Mouse (Mus musculus) bone marrow, adult 2 months (tissue): Measurements from ENCODE around the gene Slfn5. TPM values are rescaled to one million over a fixed set of nuclear protein-coding genes. Genes with fewer than 3 reads are reported as not detected.

Source experiments
- H3K27ac ChIP-seq: fragments of 200-500 bp; 2 replicates; pipeline ENCODE4 v1.5.1; 2012; ENCODE audit warnings: low read depth, mild to moderate bottlenecking, control low read depth, inconsistent platforms, low read length; ENCODE audit not compliant: control insufficient read depth, poor library complexity, insufficient read depth
- H3K4me1 ChIP-seq: fragments of 200-500 bp; 2 replicates; pipeline ENCODE4 v1.6.1; 2011; ENCODE audit warnings: low read length; ENCODE audit not compliant: control insufficient read depth, insufficient read depth
- H3K4me3 ChIP-seq: fragments of 200-500 bp; replicated peaks from 2 replicates; pipeline ENCODE3; 2011; ENCODE audit warnings: mild to moderate bottlenecking, low read depth, low read length, control low read depth; ENCODE audit not compliant: control insufficient read depth
- CTCF ChIP-seq: fragments of 200-500 bp; IDR thresholded peaks from 2 replicates; pipeline ENCODE4 v1.5.1; 2011; ENCODE audit warnings: low read length, control low read depth; ENCODE audit not compliant: control insufficient read depth, insufficient read depth
- POLR2A ChIP-seq: fragments of 200-500 bp; IDR thresholded peaks from 2 replicates; pipeline ENCODE4 v1.6.1; 2011; ENCODE audit warnings: low read depth, mild to moderate bottlenecking, control low read depth, low read length, borderline replicate concordance; ENCODE audit not compliant: control insufficient read depth
- WGBS: fragments of 180-500 bp; shearing (Covaris S2); methylation state at CpG from one replicate; pipeline ENCODE4 v1.1.7; 2018; 5-methylcytosine and 5-hydroxymethylcytosine counted together
- polyA plus RNA-seq: library from polyadenylated mRNA; stranded (reverse); fragments of >200 nt; gene quantifications from 2 replicates; pipeline ENCODE4 v1.2.4, GENCODE M21; 2011; ENCODE audit warnings: low replicate concordance; ENCODE audit not compliant: missing spikeins, insufficient read depth, insufficient read length

Gene Slfn5
- polyA plus RNA-seq = 13.2 and 17.1 TPM in 2 replicates

- TF ChIP-seq POLR2A = no peak
- no peak for TF ChIP-seq CTCF
These were observed at the start of gene Slfn5 for GRCm38 (mm10) chr11:82950736-82951481. Gene Slfn5, plus strand, starts transcription at chr11:82951349.

GRCm38 (mm10) chr11:82901606-82902310 is 49.4 kb upstream of the Slfn5 start:
- Histone ChIP-seq H3K4me3 (no peak overlapping the region), H3K4me1 (no peaks in the 10 kb centered on the region), H3K27ac (no peak overlapping the region)
- TF ChIP-seq CTCF (no peak), POLR2A (no peak)
- 91% methylated on average over 20 of the region's 20 CpGs for WGBS

More at GRCm38 (mm10) chr11:82950736-82951481, at the start of gene Slfn5:
- Histone ChIP-seq H3K4me3 (peak within 1 kb of the TSS; percentile 45), H3K27ac (peak within 1 kb of the TSS; percentile 71), H3K4me1 (no peaks in the 10 kb centered on the region; the same call in 1 of the 2 replicates)
- 45% methylated on average over 10 of the region's 10 CpGs for WGBS

GRCm38 (mm10) chr11:82904952-82905351 is 46.2 kb upstream of the Slfn5 start:
- H3K4me1 ChIP-seq = no peaks in the 10 kb centered on the region; the same call in 1 of the 2 replicates
- TF ChIP-seq POLR2A (no peak), CTCF (no peak)
- 52% methylated on average over 8 of the region's 8 CpGs for WGBS
- no peak overlapping the region for H3K4me3 ChIP-seq
- H3K27ac ChIP-seq = no peak overlapping the region

GRCm38 (mm10) chr11:82905816-82906215 is 45.3 kb upstream of the Slfn5 start:
- Histone ChIP-seq H3K4me1 (no peaks in the 10 kb centered on the region; the same call in 1 of the 2 replicates), H3K4me3 (no peak overlapping the region), H3K27ac (no peak overlapping the region)
- WGBS = 86% methylated on average over 5 of the region's 5 CpGs
- TF ChIP-seq CTCF (no peak), POLR2A (no peak)

GRCm38 (mm10) chr11:82907651-82908607 is 43.2 kb upstream of the Slfn5 start, which contains the start of gene Nle1:
Gene Nle1, minus strand, starts transcription at chr11:82908411.
- H3K4me1 ChIP-seq = no peaks in the 10 kb centered on the region; the same call in 1 of the 2 replicates
- peak within 1 kb of the TSS; percentile 91 for H3K4me3 ChIP-seq
- H3K27ac ChIP-seq = no peak within 1 kb of the TSS
- 1% methylated on average over 73 of the region's 73 CpGs for WGBS
- TF ChIP-seq CTCF = peak; percentile 89
- peak; percentile 32; the same call in 1 of the 2 replicates for TF ChIP-seq POLR2A

GRCm38 (mm10) chr11:82908608-82908989 is 42.5 kb upstream of the Slfn5 start:
- Histone ChIP-seq H3K4me3 (peak overlapping the region; percentile 27), H3K4me1 (no peaks in the 10 kb centered on the region; the same call in 1 of the 2 replicates), H3K27ac (no peak overlapping the region)
- 51% methylated on average over 10 of the region's 10 CpGs for WGBS
- no peak for TF ChIP-seq CTCF
- no peak for TF ChIP-seq POLR2A

GRCm38 (mm10) chr11:82910250-82910649 is 40.9 kb upstream of the Slfn5 start, which contains the start of gene Unc45b:
Gene Unc45b, plus strand, starts transcription at chr11:82910550.
- no peaks in the 10 kb centered on the region; the same call in 1 of the 2 replicates for H3K4me1 ChIP-seq
- TF ChIP-seq POLR2A (no peak), CTCF (no peak)
- no peak within 1 kb of the TSS for H3K27ac ChIP-seq
- H3K4me3 ChIP-seq = no peak within 1 kb of the TSS
- WGBS = 84% methylated on average over 4 of the region's 4 CpGs
